Mouse (Mus musculus): ENCODE data around the gene Olfr727. TPM values are rescaled to one million over a fixed set of nuclear protein-coding genes. Genes with fewer than 3 reads are reported as not detected.

Olfr727 gene
- polyA plus RNA-seq (2012; rRNA removed): not detected in 2 replicates

GRCm38 (mm10) chr14:50122886-50123285, at the start of gene Olfr727:
TSS of gene Olfr727 (plus strand) at chr14:50123186.
- DNase-seq (ENCODE audit: low read depth): no peak

GRCm38 (mm10) chr14:50090853-50091252, 32.1 kb upstream of the Olfr727 start, which contains the start of gene Olfr726:
TSS of gene Olfr726 (minus strand) at chr14:50090953.
- no peak for DNase-seq (ENCODE audit: low read depth)

- DNase-seq (ENCODE audit: low read depth): no peak
Observed at GRCm38 (mm10) chr14:50142580-50142979, 19.6 kb downstream of the Olfr727 start, which contains the start of gene Olfr728. TSS of gene Olfr728 (minus strand) at chr14:50142680.

GRCm38 (mm10) chr14:50152810-50153209, 29.8 kb downstream of the Olfr727 start, which contains the start of gene Olfr729:
TSS of gene Olfr729 (minus strand) at chr14:50152910.
- no peak for DNase-seq (ENCODE audit: low read depth)

Other genes with a start within 250 kb of the Olfr727 start
- not detected in 2 replicates for gene Olfr722, start 221.2 kb upstream of the Olfr727 start, polyA plus RNA-seq (2012; rRNA removed)
- gene Olfr723, start 191.4 kb upstream of the Olfr727 start, polyA plus RNA-seq (2012; rRNA removed): not detected in 2 replicates
- not detected in 2 replicates for gene Olfr724, start 159.9 kb upstream of the Olfr727 start, polyA plus RNA-seq (2012; rRNA removed)
- not detected in 2 replicates for gene Olfr725, start 82.8 kb upstream of the Olfr727 start, polyA plus RNA-seq (2012; rRNA removed)
- gene Olfr726, start 32.2 kb upstream of the Olfr727 start, polyA plus RNA-seq (2012; rRNA removed): not detected in 2 replicates
- gene Olfr728, start 19.5 kb downstream of the Olfr727 start, polyA plus RNA-seq (2012; rRNA removed): not detected in 2 replicates
- not detected in 2 replicates for gene Olfr729, start 29.7 kb downstream of the Olfr727 start, polyA plus RNA-seq (2012; rRNA removed)
- not detected in 2 replicates for gene Olfr730, start 65.0 kb downstream of the Olfr727 start, polyA plus RNA-seq (2012; rRNA removed)
- gene Olfr731, start 118.7 kb downstream of the Olfr727 start, polyA plus RNA-seq (2012; rRNA removed): 0.03 TPM in 1 of 2 replicates, not detected in the other
- gene Olfr732, start 161.0 kb downstream of the Olfr727 start, polyA plus RNA-seq (2012; rRNA removed): not detected in 2 replicates
- gene Olfr733, start 178.3 kb downstream of the Olfr727 start, polyA plus RNA-seq (2012; rRNA removed): 0.18 TPM in 1 of 2 replicates, not detected in the other
- gene Olfr734, start 203.6 kb downstream of the Olfr727 start, polyA plus RNA-seq (2012; rRNA removed): not detected in 2 replicates
- gene Olfr735, start 225.7 kb downstream of the Olfr727 start, polyA plus RNA-seq (2012; rRNA removed): 0.11 and 0.55 TPM in 2 replicates
- 0.23 and 0.35 TPM in 2 replicates for gene Tlr11, start 234.7 kb downstream of the Olfr727 start, polyA plus RNA-seq (2012; rRNA removed)